Mouse (Mus musculus) CH12.LX (cell line): ENCODE data around the gene Nrd1. TPM values are rescaled to one million over a fixed set of nuclear protein-coding genes. Genes with fewer than 3 reads are reported as not detected.
A peak's percentile ranks its signal among the peaks of the same experiment; 100 is the strongest.

Experiments
- DNase-seq: peaks from one replicate; pipeline ENCODE4 v3.0.0-alpha.2; 2013; ENCODE audit errors: extremely low read depth
- H3K27ac ChIP-seq: 2 replicates; pipeline ENCODE4 v1.5.1; 2012; ENCODE audit warnings: low read depth, mild to moderate bottlenecking, control low read depth, moderate library complexity; ENCODE audit not compliant: insufficient read depth
- H3K27me3 ChIP-seq: replicated peaks from 2 replicates; pipeline ENCODE3; 2012; ENCODE audit warnings: inconsistent platforms
- H3K36me3 ChIP-seq, 2 experiments: replicated peaks in 1 of 2; 2 replicates each; pipeline versions ENCODE3 to v1.6.1; 2012; ENCODE audit warnings: inconsistent platforms in 1 of 2, low read length in 1 of 2, mild to moderate bottlenecking in 1 of 2, mixed read lengths in 1 of 2, moderate library complexity in 1 of 2; ENCODE audit not compliant: control insufficient read depth in 1 of 2, insufficient read depth in 1 of 2
- H3K4me1 ChIP-seq, 2 experiments: 2 replicates each; pipeline ENCODE4 v1.6.1; 2012; ENCODE audit warnings: inconsistent platforms in 1 of 2, moderate library complexity in 1 of 2; ENCODE audit not compliant: insufficient read depth in 2 of 2, control insufficient read depth in 1 of 2
- H3K4me2 ChIP-seq: 2 replicates; pipeline ENCODE4 v1.6.1; 2012; ENCODE audit warnings: low read depth, mild to moderate bottlenecking, control low read depth; ENCODE audit not compliant: poor library complexity, insufficient read depth, severe bottlenecking
- H3K4me3 ChIP-seq, 3 experiments: fragments of 150-350 bp in 1 of 3; sonication (generic) in 1 of 3; replicated peaks in 1 of 3; 2 replicates each; pipeline versions ENCODE3 to v1.5.1; 2011 to 2012; ENCODE audit warnings: low read depth in 2 of 3, low read length in 2 of 3, mild to moderate bottlenecking in 2 of 3, moderate library complexity in 2 of 3, control low read depth in 1 of 3, improper control_type of control experiment in 1 of 3, inconsistent platforms in 1 of 3, mixed read lengths in 1 of 3; ENCODE audit not compliant: poor library complexity in 1 of 3
- H3K79me2 ChIP-seq: replicated peaks from 2 replicates; pipeline ENCODE4 v1.6.1; 2012; ENCODE audit warnings: mild to moderate bottlenecking, moderate library complexity; ENCODE audit not compliant: control insufficient read depth, poor library complexity, insufficient read depth, severe bottlenecking; ENCODE audit errors: extremely low read depth
- H3K9ac ChIP-seq: 2 replicates; pipeline ENCODE4 v1.6.1; 2012; ENCODE audit warnings: low read depth, mild to moderate bottlenecking, control low read depth, moderate library complexity; ENCODE audit not compliant: insufficient read depth
- H3K9me3 ChIP-seq: replicated peaks from 2 replicates; pipeline ENCODE3; 2012; ENCODE audit warnings: low read length, inconsistent platforms, mixed read lengths
- BHLHE40 ChIP-seq: IDR thresholded peaks from 2 replicates; pipeline ENCODE4 v1.6.1; 2011; ENCODE audit warnings: mild to moderate bottlenecking, low read depth, low read length, improper control_type of control experiment
- CHD1 ChIP-seq: IDR thresholded peaks from 2 replicates; pipeline ENCODE4 v1.6.1; 2012; ENCODE audit warnings: low read depth, low read length, improper control_type of control experiment, inconsistent platforms
- CHD2 ChIP-seq: IDR thresholded peaks from 2 replicates; pipeline ENCODE4 v1.6.1; 2011; ENCODE audit warnings: low read length, improper control_type of control experiment
- CTCF ChIP-seq, 2 experiments: IDR thresholded peaks in 1 of 2; conservative IDR thresholded peaks in 1 of 2; 2 replicates each; pipeline ENCODE4 v1.5.1; 2011 to 2012; ENCODE audit warnings: low read depth in 2 of 2, low read length in 2 of 2, improper control_type of control experiment in 1 of 2, inconsistent platforms in 1 of 2, mild to moderate bottlenecking in 1 of 2, moderate library complexity in 1 of 2
- E2F4 ChIP-seq: IDR thresholded peaks from 2 replicates; pipeline ENCODE4 v1.6.1; 2011; ENCODE audit warnings: low read depth, low read length, improper control_type of control experiment; ENCODE audit not compliant: insufficient replicate concordance
- ELF1 ChIP-seq: IDR thresholded peaks from 2 replicates; pipeline ENCODE4 v1.6.1; 2014; ENCODE audit warnings: low read depth, mild to moderate bottlenecking, inconsistent platforms, low read length, improper control_type of control experiment
- EP300 ChIP-seq: IDR thresholded peaks from 2 replicates; pipeline ENCODE4 v1.6.1; 2011; ENCODE audit warnings: low read length, improper control_type of control experiment
- ETS1 ChIP-seq: conservative IDR thresholded peaks from 2 replicates; pipeline ENCODE4 v1.6.1; 2012; ENCODE audit warnings: low read depth, mild to moderate bottlenecking, inconsistent platforms, low read length, improper control_type of control experiment, moderate library complexity
- GABPA ChIP-seq: IDR thresholded peaks from 2 replicates; pipeline ENCODE4 v1.6.1; 2012; ENCODE audit warnings: low read depth, low read length, improper control_type of control experiment, inconsistent platforms; ENCODE audit not compliant: insufficient replicate concordance
- HCFC1 ChIP-seq: IDR thresholded peaks from 2 replicates; pipeline ENCODE4 v1.6.1; 2012; ENCODE audit warnings: low read depth, mild to moderate bottlenecking, inconsistent platforms, low read length, improper control_type of control experiment
- IRF4 ChIP-seq: IDR thresholded peaks from 2 replicates; pipeline ENCODE4 v1.6.1; 2014; ENCODE audit warnings: low read depth, mild to moderate bottlenecking, inconsistent platforms, low read length, improper control_type of control experiment
- JUN ChIP-seq: IDR thresholded peaks from 2 replicates; pipeline ENCODE4 v1.6.1; 2011; ENCODE audit warnings: low read depth, mild to moderate bottlenecking, low read length, improper control_type of control experiment, moderate library complexity; ENCODE audit not compliant: insufficient read depth
- JUND ChIP-seq: conservative IDR thresholded peaks from 2 replicates; pipeline ENCODE4 v1.6.1; 2011; ENCODE audit warnings: low read depth, low read length, improper control_type of control experiment
- KAT2A ChIP-seq: IDR thresholded peaks from 2 replicates; pipeline ENCODE4 v1.6.1; 2012; ENCODE audit warnings: low read length, improper control_type of control experiment, inconsistent platforms; ENCODE audit not compliant: insufficient replicate concordance
- MAX ChIP-seq: IDR thresholded peaks from 2 replicates; pipeline ENCODE4 v1.6.1; 2011; ENCODE audit warnings: low read length, improper control_type of control experiment
- MAZ ChIP-seq: IDR thresholded peaks from 2 replicates; pipeline ENCODE4 v1.6.1; 2012; ENCODE audit warnings: low read depth, mild to moderate bottlenecking, inconsistent platforms, low read length, improper control_type of control experiment, moderate library complexity
- MEF2A ChIP-seq: IDR thresholded peaks from 2 replicates; pipeline ENCODE4 v1.6.1; 2014; ENCODE audit warnings: low read depth, mild to moderate bottlenecking, inconsistent platforms, low read length, improper control_type of control experiment, borderline replicate concordance
- MXI1 ChIP-seq: IDR thresholded peaks from 2 replicates; pipeline ENCODE4 v1.6.1; 2011; ENCODE audit warnings: mild to moderate bottlenecking, low read depth, low read length, improper control_type of control experiment
- MYC ChIP-seq: IDR thresholded peaks from 2 replicates; pipeline ENCODE4 v1.6.1; 2011; ENCODE audit warnings: low read depth, mild to moderate bottlenecking, improper control_type of control experiment, low read length
- NELFE ChIP-seq: IDR thresholded peaks from 2 replicates; pipeline ENCODE4 v1.6.1; 2011; ENCODE audit warnings: low read depth, low read length, improper control_type of control experiment
- NRF1 ChIP-seq: IDR thresholded peaks from 2 replicates; pipeline ENCODE4 v1.6.1; 2014; ENCODE audit warnings: low read depth, mild to moderate bottlenecking, inconsistent platforms, low read length, improper control_type of control experiment, moderate library complexity
- PAX5 ChIP-seq: IDR thresholded peaks from 2 replicates; pipeline ENCODE4 v1.6.1; 2012; ENCODE audit warnings: low read length, inconsistent platforms, mixed read lengths
- POLR2A ChIP-seq: IDR thresholded peaks from 2 replicates; pipeline ENCODE4 v1.6.1; 2011; ENCODE audit warnings: low read depth, mild to moderate bottlenecking, improper control_type of control experiment, low read length
- POLR2AphosphoS2 ChIP-seq: IDR thresholded peaks from 2 replicates; pipeline ENCODE4 v1.6.1; 2011; ENCODE audit warnings: low read depth, low read length, improper control_type of control experiment
- RAD21 ChIP-seq: IDR thresholded peaks from 2 replicates; pipeline ENCODE4 v1.6.1; 2011; ENCODE audit warnings: low read depth, mild to moderate bottlenecking, low read length, improper control_type of control experiment, moderate library complexity
- RCOR1 ChIP-seq: conservative IDR thresholded peaks from 2 replicates; pipeline ENCODE4 v1.6.1; 2012; ENCODE audit warnings: low read depth, mild to moderate bottlenecking, inconsistent platforms, low read length, improper control_type of control experiment
- SIN3A ChIP-seq: IDR thresholded peaks from 2 replicates; pipeline ENCODE4 v1.6.1; 2012; ENCODE audit warnings: low read length, improper control_type of control experiment, inconsistent platforms
- SMC3 ChIP-seq: IDR thresholded peaks from 2 replicates; pipeline ENCODE4 v1.6.1; 2011; ENCODE audit warnings: low read depth, low read length, improper control_type of control experiment
- TBP ChIP-seq: conservative IDR thresholded peaks from 2 replicates; pipeline ENCODE4 v1.6.1; 2011; ENCODE audit warnings: low read depth, low read length, improper control_type of control experiment
- TCF12 ChIP-seq: IDR thresholded peaks from 2 replicates; pipeline ENCODE4 v1.6.1; 2014; ENCODE audit warnings: low read depth, mild to moderate bottlenecking, inconsistent platforms, low read length, improper control_type of control experiment
- UBTF ChIP-seq: IDR thresholded peaks from 2 replicates; pipeline ENCODE4 v1.6.1; 2012; ENCODE audit warnings: low read depth, mild to moderate bottlenecking, inconsistent platforms, low read length, improper control_type of control experiment, moderate library complexity
- USF1 ChIP-seq: IDR thresholded peaks from 2 replicates; pipeline ENCODE4 v1.6.1; 2014; ENCODE audit warnings: low read depth, mild to moderate bottlenecking, inconsistent platforms, low read length, improper control_type of control experiment
- USF2 ChIP-seq: conservative IDR thresholded peaks from 2 replicates; pipeline ENCODE4 v1.6.1; 2011; ENCODE audit warnings: low read depth, low read length, improper control_type of control experiment
- ZC3H11A ChIP-seq: IDR thresholded peaks from 2 replicates; pipeline ENCODE4 v1.6.1; 2012; ENCODE audit warnings: low read depth, mild to moderate bottlenecking, inconsistent platforms, low read length, improper control_type of control experiment
- ZKSCAN1 ChIP-seq: IDR thresholded peaks from 2 replicates; pipeline ENCODE4 v1.6.1; 2012; ENCODE audit warnings: low read depth, inconsistent platforms, low read length, improper control_type of control experiment, borderline replicate concordance
- ZMIZ1 ChIP-seq: IDR thresholded peaks from 2 replicates; pipeline ENCODE4 v1.6.1; 2012; ENCODE audit warnings: low read depth, mild to moderate bottlenecking, inconsistent platforms, low read length, improper control_type of control experiment
- ZNF384 ChIP-seq: IDR thresholded peaks from 2 replicates; pipeline ENCODE4 v1.6.1; 2012; ENCODE audit warnings: low read depth, low read length, improper control_type of control experiment, inconsistent platforms
- dilution Hi-C: fragments of 300-500 bp; cut with MboI; formaldehyde crosslinking; loops from 2 replicates; pipeline ENCODE4 v1.14.3; 2020; ENCODE audit warnings: low sequenced_read_pairs; ENCODE audit not compliant: extremely low pct_unique_long_range_greater_than_20kb, extremely low pct_ligation_motif_present
- in situ Hi-C: fragments of 300-500 bp; cut with MboI; formaldehyde crosslinking; loops from 3 replicates; pipeline ENCODE4 v1.14.3; 2019; ENCODE audit warnings: low sequenced_read_pairs, low pct_ligation_motif_present, low pct_unique_long_range_greater_than_20kb, mixed read lengths
- polyA plus RNA-seq: library from polyadenylated mRNA; unstranded; fragments of >175 nt; gene quantifications from 2 replicates; pipeline ENCODE4 v1.2.1, GENCODE M21; 2012; ENCODE audit warnings: low read depth; ENCODE audit not compliant: insufficient read length
- total RNA-seq, 2 experiments: library from RNA; depleted of rRNA; stranded (reverse); fragments of 300-350 nt in 1 of 2; fragments of >200 nt in 1 of 2; gene quantifications; 2 replicates each; pipeline ENCODE4 v1.2.3; 2012 to 2014

The Nrd1 gene
- total RNA-seq (2012; rRNA removed), result 37.7 and 41.9 TPM in 2 replicates
- 83.8 and 104 TPM in 2 replicates for total RNA-seq (2014; rRNA removed)
- polyA plus RNA-seq, result 144 and 147 TPM in 2 replicates

- peak; percentile 100 for DNase-seq
- no peaks in the 10 kb centered on the region for H3K9me3 ChIP-seq
- H3K27me3 ChIP-seq, result no peaks in the 10 kb centered on the region
- H3K4me2 ChIP-seq, result peak within 1 kb of the TSS; percentile 99
- in situ Hi-C loops, result no loop called here
- peaks cover 7 to 14% of the 10 kb centered on the region in 2 experiments for H3K36me3 ChIP-seq
- peak within 1 kb of the TSS; percentile 73 to 99 (median 91) for H3K4me3 ChIP-seq
- peak within 1 kb of the TSS; percentile 82 for H3K27ac ChIP-seq
- H3K4me1 ChIP-seq, result peaks cover 0 to 24% of the 10 kb centered on the region in 2 experiments; a peak in 2 of 4 replicates
- peaks cover 35% of the 10 kb centered on the region for H3K79me2 ChIP-seq
- dilution Hi-C loops, result no loop called here
- peak within 1 kb of the TSS; percentile 96 for H3K9ac ChIP-seq
- TF ChIP-seq MXI1 (peak; percentile 81; the same call in 1 of the 2 replicates), GABPA (no peak), MAX (peak; percentile 89), SMC3 (no peak), IRF4 (no peak), TCF12 (0 out of 2 replicates have a peak, but pooled peaks have one; percentile 75), SIN3A (peak; percentile 81), E2F4 (no peak), MEF2A (peak; percentile 65; the same call in 1 of the 2 replicates), POLR2AphosphoS2 (peak; percentile 83; the same call in 1 of the 2 replicates), NRF1 (peak; percentile 54; the same call in 1 of the 2 replicates), ETS1 (no peak), BHLHE40 (peak; percentile 63), POLR2A (peak; percentile 95), CHD2 (peak; percentile 96), USF2 (peak; percentile 97), KAT2A (peak; percentile 51; the same call in 1 of the 2 replicates), ZKSCAN1 (no peak), TBP (peak; percentile 65), HCFC1 (peak; percentile 70), PAX5 (no peak), JUN (no peak), RCOR1 (no peak), CTCF (conservative IDR thresholded peaks at IDR 0.05 in 1 of 2, IDR thresholded peaks at IDR 0.05 in 1 of 2; ENCODE audit: low read depth in 2 of 2, low read length in 2 of 2) (no peak), MAZ (no peak; the same call in 1 of the 2 replicates), MYC (no peak), EP300 (no peak), CHD1 (no peak), ZMIZ1 (peak; percentile 91), UBTF (peak; percentile 91), RAD21 (no peak), ZNF384 (no peak; the same call in 1 of the 2 replicates), JUND (no peak), USF1 (peak; percentile 99), ZC3H11A (no peak), ELF1 (peak; percentile 66), NELFE (peak; percentile 84)
Measured at GRCm38 (mm10) chr4:108999999-109000950, at the start of gene Nrd1. Gene Nrd1, plus strand, starts transcription at chr4:109000655.
